Mouse (Mus musculus) skeletal muscle tissue, adult 2 months (tissue): ENCODE results near the gene Pth2.

Experiments
- DNase-seq: peaks from one replicate; pipeline ENCODE4 v3.0.0-alpha.2; 2012; ENCODE audit warnings: low read depth, low spot score

Gene Pth2

DNA sequence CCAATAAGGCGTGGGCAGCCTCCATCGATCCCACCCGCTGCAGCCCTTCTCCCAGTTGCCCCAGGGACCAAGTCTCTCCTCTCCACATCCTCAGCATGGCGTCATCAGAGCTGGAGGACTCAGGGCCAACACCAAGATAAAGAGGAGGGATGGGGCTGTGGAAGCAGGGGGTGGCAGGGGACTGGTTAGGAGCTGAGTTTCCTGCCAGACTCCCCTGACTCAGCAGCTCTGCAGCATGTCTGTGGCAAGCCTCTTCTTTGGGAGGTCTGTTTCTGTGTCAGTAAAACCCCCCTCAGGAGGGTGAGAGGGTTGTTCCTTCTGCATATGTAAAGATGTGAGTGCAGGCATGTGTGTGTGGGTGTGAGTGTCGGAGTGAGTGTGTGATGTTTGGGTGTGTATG lies 16.2 kb downstream of the Pth2 start:
- no peak for DNase-seq

DNA sequence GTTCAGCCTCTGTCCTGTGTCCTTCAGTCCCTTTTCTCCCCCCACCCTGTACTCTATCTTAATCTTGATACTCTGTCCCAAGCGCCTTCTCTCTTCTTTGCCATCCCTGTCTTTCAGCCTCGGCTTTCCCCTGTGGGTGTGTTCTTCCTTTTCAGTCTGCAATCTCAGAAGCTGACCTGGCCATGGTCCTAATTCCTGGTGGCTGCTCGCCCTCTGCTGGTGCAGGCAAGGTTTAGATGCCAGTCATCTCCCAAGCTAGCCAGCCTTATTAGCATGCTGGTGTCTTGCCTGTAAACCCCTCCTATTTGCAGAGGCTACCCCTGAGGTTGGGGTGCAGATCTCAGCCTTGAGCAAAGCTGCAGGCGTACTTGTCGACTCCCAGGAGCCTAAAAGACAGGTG lies 17.6 kb downstream of the Pth2 start:
- DNase-seq, result peak; percentile 70

DNA sequence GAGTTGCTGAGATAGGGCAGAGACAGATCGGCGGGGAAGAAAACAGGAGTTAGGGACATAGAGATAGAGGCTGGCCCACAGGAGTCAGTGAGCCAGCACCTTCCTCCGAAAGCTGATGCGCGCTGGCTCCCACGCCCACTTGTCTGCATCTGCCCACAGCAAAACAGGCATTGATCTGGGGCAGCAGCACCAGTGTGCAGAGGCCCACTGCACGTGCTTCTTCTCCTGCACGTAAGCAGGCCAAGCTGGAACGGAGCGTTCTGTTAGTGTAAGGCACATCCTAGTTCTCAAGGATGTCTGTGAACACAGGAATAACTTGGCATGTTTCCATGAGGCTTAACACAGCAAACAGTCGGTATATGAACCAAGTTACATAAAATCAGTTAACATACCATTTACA lies 18.2 kb downstream of the Pth2 start:
- DNase-seq, result no peak

DNA sequence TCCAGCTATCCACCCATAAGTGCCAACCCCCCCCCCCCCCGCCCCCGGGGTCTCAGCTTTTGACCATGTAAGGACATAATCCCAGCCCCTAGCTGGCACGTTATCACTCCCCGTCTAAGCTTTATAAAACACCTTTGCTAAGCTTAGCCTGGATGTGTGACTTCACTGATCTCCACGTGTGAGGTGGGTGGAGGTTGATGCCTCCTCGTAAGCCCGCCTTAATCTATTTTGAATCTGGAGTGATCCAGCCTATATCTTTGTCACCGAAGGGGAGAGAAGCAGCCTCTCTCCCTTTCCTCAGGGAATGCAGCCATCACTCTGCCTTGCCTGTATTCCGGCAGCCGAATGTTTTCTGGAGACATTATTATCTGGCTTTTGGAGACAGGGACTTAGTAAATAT lies 21.9 kb downstream of the Pth2 start:
- DNase-seq, result no peak

DNA sequence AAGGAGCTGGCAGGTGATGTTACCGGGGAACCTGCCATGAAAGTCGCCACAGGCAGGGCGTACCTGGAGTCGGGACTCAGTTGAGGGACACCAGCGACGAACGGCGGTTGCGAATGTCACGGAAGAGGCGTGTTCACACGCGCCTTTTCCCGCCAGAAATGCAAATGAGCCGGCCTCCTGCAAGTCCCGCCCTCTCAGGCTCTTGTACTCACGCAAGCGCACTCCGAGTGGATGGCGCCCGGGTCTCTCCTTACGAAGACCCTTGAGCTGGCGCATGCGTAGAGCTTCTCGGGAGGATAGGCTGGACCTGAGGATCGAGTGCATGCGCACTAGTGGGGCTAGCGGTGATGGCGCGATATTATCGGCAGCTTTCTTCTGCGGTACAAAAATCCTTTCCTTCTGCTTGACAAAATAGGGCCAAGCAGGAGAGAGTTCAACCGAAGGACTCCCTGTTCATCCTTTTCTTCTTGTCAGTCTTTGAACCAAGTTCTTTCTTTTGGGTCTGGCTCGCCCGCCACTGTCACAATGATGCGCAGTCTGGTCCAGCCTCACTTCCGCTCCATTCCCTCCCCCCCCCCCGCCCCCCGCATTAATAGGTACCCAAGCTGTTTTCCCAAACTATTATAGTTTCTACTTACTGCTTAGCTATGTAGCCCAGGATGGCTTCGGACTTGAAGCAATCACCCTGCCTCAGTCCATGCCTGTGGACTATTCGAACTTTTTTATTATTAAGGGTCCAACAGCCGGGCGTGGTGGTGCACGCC lies 23.8 kb downstream of the Pth2 start, which contains the start of gene Ccdc155:
TSS of gene Ccdc155 (minus strand) at position 513 of the 764 bp plus-strand sequence.
- DNase-seq, result peak; percentile 91

DNA sequence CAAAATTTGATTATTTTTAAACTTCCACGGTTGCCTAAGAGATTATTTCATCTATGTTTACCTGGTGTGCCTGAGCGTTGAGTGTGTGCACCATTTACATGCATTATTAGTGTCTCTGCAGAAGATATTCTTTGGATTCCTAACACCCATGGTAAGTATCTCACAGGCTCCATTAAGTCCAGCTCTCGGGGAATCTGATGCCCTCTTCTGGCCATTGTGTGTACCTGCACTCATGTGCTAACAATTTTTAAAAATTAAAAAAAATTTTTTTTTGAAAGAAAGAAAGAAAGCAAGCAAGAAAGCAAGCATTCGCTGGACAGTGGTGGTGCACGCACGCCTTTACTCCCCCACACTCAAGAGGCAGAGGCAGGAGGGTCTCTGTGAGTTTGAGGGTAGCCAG lies 27.5 kb downstream of the Pth2 start:
- DNase-seq, result no peak

DNA sequence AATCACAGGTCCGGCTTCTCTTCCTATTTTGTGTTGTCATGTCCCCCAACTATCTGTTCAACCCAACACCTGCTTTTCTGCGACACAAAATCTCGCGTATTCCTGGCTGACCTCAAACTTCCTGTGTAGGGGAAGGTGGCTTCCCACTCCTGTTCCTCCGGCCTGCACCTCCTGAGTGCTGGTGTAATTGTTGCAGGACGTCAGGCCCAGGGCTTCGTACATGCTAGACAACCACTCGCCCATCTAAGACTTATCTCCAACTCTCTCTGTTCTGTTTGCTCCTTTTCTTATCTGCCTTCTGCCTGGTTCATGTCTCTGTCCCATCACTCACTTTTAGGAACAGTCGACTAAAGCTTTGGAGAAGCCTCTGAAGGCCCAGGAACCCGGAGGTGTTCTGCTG lies 30.3 kb downstream of the Pth2 start:
- no peak for DNase-seq

DNA sequence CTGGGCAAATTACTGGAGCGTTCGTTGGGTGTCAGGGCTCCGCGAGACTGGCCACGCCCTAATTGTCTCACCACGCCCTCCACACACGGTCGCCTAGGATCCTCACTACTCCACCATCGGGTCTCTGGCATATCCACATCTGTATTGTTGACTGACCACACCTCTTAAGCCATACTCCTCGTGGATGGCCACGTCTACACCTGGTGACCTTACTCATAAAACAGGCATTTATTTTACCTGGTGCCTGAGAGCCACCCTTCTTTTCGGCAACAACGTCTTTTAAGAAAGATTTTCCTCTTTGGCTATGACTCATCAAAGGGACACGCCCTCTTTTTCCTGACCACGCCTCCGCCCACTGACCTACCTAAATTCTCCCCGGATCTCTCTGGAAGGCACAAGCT lies 31.1 kb downstream of the Pth2 start, which contains the start of gene Dkkl1:
TSS of gene Dkkl1 (minus strand) at position 297 of the 401 bp plus-strand sequence.
- DNase-seq, result no peak

DNA sequence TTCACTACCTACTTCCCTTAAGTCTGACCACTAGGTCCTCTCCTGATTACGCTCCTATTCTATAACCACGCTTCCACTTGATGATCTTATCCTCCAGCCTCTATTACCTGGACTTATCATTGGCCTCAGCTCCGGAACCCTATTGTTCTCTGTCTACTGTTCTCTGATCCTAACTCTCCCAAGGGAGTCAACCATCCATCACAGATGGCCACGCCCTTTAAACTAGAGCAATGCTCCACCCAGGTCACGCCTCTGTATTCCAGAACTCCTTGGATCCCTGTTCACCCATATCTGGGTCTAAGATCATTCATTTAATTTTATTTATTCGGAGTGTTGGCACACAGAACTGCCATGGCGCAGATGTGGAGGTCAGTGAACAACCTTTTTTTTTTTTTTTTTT lies 31.6 kb downstream of the Pth2 start:
- DNase-seq, result no peak

DNA sequence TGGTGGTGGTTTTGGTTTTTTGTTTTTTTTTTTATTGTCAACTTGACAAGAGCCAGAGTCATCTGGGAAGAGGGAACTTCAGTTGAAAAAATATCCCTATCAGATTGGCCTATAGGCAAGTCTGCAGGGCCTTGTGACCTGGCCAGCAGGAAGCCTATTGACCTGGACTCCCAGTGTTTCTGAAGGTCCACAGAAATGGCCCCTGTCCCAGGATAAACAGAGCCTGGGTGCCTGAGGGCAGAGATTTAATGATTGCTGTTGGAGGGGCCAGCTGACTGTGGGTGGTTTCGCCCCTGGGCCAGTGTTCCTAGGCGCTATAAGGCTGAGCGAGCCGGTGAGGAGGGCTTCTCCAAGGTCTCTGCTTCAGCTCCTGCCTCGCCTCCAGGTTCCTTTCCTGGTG lies 32.9 kb downstream of the Pth2 start:
- DNase-seq, result no peak

DNA sequence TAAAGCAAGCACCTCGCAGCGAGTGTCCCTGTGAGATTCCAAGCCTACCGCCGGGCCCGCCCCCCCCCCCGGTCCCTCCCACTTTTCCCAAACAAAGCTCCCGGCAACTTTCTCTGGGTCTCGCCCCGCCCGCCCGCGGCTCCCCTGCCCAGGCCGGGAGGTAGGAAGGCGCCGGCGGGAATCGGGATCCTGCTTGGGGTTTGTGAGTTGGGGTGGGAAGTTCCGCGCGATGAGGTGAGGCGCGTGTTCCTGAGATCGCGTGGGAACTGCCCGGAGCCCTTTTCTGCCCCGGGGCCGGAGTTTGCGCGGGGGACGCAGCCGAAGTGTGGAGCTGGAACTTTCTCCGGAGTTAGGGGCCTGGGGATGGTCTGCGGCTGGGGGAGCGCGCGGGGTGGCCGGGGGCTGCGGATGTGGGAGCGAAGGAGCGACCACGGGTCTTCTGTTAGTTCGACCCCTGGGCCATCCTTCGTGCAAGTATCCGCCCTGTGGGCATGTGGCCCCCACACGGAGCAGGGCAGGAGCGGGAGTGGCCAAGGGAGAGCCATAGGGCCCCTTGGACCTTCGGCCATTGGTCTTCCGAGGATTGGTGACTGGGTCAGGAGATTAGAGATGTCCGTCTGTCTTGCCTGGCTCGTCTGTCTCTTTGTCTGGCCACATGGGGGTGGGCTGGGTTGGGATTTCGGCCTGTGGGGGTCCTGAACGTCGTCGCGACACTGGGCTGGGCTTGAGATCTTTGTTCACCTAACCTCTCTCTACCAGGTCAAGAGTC lies 35.1 kb downstream of the Pth2 start, which contains the start of gene Tead2:
TSS of gene Tead2 (plus strand) at position 81 of the 769 bp plus-strand sequence.
- no peak for DNase-seq

DNA sequence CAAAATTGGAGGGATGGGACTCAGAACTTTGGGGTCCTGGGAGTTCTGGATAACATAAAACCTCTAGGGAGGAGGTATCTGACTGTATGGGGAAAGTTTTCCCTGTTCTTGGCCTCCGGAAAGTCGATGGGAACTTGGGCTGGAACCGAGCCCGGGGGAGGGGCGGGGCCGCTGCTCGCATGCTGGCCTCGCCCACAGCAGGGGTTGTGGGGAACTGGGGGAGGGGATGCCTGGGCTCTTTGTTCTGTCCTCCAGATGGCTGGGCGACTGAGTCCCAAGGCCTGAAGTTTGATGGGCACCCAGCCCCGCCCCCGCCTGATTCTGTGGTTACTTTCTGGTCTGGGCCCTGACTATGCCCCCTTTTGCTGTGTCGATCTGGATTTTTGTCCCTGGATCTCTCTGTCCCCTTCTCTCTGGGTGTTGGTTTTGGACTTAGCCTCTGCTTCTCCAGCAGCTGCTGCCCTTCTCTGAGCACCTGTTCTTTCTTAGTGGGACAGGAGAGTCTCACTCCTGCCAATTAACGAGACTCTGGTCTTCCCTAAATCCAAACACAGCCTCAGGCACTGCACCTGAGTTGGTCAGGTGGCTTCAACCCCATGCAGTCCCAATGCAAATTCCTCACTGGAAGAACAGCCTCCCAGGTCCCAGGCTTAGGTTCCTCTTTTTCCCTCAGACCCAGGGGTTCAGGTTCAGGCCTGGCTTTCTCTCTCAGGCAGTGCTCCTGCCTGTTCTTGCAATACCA lies 35.8 kb downstream of the Pth2 start:
- DNase-seq, result no peak

DNA sequence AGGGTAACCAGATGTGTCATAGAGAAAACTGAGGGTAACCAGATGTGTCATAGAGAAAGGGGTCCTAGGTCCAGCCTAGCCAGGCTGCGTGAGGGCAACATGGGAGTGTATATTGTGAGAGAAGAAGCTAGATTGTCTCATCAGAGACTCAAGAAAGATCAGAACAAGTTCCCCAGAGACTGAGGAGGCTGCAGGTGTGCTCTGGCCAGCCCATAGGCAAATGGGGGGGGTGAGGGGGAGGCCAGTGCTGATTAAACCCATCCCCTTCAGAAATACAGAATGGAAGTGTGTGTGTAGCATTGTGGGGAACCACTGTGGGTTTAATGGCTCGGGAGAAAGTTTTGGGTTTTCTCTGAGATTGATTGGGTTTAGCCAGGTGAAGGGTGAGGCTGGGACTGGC lies 40.9 kb downstream of the Pth2 start:
- DNase-seq, result no peak

DNA sequence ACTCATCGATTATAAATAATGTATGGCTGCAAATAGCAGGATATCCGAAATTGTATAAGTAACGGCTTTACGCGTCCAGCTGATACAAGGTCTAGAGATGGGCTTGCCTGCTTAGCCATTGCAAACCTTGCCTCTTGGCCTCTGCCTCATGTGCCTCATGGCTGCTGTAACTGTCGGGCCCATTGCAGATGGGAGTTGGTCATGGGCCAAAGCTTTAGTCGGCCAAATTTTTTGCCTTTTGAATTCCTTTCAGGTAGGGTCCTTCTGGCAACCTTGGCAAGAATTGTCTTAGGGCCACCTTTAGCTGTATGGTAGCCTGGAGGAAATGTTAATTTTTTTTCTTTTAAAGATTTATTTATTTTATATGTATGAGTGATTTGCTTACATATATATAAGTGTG lies 44.0 kb downstream of the Pth2 start:
- no peak for DNase-seq

DNA sequence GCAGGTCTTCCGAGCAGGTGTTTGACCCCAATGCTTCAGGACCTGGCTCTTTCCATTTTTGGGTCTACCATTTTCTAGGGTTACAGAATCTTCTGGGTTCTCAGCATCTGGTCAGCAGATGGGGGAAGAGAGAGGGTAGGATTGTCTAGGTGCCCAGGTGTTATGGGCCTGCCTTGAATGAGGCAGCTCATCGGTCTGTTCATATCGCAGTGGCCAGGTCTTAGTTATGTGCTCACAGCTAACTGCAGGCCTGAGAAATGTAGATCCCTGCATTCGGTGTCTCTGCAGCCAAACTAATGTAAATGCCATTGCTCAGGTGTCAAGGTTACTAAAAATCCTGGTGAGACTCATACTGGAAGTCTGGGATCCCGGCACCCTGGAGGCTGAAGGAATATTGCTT lies 45.6 kb downstream of the Pth2 start:
- no peak for DNase-seq

DNA sequence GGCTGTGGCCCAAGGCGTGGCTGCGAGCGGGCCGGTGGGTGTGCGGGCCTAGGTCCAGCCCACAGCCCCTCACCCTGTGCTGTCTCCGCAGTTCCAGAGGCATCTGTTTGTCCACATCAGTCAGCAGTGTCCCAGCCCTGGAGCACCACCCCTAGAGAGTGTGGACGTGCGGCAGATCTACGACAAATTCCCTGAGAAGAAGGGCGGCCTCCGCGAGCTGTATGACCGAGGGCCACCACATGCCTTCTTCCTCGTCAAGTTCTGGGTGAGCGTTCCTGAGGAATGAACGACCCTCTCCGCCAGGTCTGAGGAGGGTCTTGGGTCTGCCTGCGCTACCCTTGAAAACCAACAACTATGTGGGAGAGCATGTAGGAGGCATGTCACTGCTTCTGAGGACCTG lies 47.8 kb downstream of the Pth2 start:
- DNase-seq, result no peak

DNA sequence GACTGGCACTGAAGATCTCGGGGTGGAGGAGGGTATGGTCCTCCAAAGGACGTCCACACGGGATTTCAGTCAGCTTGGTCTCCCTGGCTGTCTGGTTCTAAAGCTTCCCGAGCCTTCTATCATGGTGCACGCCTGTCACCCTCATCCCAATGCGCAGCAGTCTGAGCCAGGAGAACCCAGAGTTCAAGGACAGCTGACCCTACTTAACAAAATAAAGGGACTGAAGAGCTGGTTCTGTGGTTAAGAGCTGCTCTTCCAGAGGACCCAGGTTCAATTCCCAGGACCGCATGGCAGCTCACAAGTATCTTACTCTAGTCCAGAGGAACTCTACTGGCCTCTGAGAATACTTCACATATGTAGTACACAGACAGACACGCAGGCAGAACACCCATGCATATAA lies 48.3 kb downstream of the Pth2 start:
- no peak for DNase-seq

DNA sequence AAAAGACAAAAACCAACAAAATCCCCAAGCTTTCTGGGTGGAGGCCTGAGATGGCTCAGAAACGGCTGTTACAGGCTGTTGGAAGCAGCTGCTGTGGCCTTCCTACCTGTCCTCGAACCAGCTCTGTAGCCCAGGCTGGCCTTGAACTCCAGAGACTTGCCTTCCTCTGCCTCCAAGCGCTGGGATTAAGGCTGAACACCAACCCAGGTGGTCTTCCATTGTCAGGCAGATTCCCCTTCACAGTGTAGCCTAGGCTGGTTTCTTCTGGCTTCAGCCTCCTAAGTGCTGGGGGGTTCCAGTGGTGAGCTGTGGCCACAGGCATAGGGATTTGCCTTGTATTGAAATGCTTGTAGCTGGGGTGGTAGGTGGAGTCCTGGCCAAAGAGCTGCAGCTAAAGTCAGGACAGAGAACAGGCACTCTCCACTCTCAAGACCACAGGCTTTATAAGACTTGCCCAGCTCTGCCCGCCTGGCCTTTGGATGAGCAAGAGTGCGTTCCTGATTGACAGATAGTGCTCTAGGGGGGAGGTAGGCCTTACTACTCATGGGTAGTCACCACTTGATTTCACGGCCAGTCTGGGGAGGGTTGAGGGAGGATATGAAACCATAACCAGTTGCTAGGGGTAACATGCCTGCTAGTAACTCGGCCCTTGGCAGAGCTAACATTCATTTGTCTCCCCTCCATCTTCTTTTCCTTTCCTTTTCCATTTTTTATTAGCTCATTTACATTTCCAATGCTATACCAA lies 48.8 kb downstream of the Pth2 start:
- DNase-seq, result no peak

DNA sequence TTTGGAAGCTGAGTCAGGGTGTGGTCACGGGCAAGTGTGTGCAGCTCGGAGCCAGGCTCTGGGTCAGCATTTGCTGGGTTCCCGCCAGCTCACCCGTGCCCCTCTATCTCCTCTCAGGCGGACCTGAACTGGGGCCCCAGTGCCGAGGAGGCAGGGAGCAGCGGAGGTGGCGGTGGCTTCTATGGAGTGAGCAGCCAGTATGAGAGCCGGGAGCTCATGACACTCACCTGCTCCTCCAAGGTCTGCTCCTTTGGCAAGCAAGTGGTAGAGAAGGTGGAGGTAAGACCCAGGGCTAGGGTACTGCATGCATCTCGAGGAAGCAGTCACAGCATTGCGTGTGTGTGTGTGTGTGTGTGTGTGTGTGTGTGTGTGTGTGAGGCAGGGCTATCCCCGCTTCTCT lies 50.4 kb downstream of the Pth2 start:
- DNase-seq, result no peak
